Mouse (Mus musculus): ENCODE data around the gene Lrrc63.

DNA sequence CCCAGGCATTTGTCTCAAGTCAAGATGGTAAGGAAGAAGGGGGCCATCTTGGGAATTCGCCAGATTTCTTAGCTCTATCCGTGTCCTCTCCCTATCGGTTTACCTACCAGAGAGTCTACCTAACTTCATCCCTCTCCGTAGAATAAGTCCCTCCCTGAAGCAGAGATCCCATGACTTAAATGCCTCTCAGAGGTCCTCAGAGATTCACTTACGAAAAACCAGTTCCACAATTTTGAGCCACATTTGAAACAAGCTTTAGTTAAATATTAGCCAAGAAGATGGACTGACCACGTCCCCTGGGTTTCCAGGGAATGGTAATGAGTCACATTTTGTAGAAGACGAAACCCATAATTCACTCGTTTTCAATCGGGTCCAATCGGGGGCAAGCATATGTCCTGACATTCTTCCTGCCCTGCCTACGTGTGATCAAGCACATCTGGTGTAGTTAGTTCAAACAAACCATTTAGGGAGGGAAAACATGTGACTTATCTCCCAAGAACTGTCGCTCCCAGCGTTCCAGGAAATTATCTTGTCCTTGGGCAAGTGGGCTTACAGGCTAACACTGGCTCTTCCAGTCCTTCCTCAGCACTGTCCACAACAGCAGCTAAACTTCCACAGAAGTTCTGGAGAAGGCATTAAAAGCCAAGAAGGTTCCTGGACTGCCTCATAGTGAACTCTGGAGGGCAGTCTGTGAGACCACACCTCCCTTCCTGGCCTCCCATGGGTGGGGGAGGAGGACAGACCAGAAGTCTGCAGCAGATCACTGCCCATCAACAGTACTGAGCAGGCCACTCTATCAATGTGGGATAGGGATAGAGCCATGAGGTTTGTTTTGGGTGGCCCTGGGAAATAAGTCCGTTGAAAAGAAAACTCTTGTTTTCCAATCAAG is 76.0 kb downstream of the Lrrc63 start:
- TF ChIP-seq POLR2A (IDR thresholded peaks at IDR 0.05; ENCODE audit: extremely low read depth, insufficient read depth, low read length) (no peak), CTCF (IDR thresholded peaks at IDR 0.05; ENCODE audit: extremely low read depth, insufficient read depth, low read length) (no peak)
